Mouse (Mus musculus) G1E (cell line): ENCODE data around the gene Zfp64.

Experiments used
- CTCF ChIP-seq: IDR thresholded peaks from 2 replicates; pipeline ENCODE4 v1.5.1; 2012; ENCODE audit warnings: low read depth, low read length, inconsistent platforms, mixed read lengths
- GATA1 ChIP-seq: IDR thresholded peaks from 2 replicates; pipeline ENCODE4 v1.6.1; 2012; ENCODE audit warnings: borderline replicate concordance, low read length, inconsistent platforms, mixed read lengths
- GATA2 ChIP-seq: IDR thresholded peaks from 2 replicates; pipeline ENCODE4 v1.6.1; 2012; ENCODE audit warnings: low read depth, low read length, inconsistent platforms, borderline replicate concordance

DNA sequence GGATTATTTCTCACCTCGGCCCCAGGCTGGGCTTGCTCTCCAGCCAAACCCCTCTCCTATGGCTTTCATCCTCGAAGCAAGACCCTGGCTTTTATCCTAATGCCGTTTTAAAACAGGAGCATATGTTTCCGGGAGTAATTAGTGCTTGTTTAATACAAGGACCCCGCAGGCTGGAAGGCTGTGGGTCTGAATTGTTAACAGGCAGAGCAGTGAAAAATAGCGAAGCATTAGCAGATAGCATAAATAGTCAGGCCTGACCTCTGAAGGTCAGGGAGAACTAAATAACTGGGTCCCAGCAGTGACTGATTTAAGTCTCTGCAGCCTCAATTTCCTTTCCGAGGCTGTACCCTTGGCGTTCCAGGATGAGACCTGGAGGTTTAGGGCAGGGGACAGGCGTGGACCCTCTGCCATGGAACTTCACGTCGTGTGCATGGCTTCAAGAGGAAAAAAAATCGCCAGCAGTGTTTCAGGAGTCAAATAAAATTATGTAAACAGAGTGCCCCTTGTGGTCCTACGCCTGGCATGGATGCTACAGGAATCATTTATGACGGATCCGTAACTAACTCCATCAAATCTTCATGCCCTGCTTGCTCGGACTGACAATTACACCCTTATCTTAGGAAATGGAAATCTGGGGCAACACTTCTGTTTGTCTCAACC lies 95.2 kb downstream of the Zfp64 start:
- no peak for TF ChIP-seq CTCF
- no peak for TF ChIP-seq GATA1
- no peak for TF ChIP-seq GATA2
